Mouse (Mus musculus): ENCODE data around the gene Slfn3. TPM values are rescaled to one million over a fixed set of nuclear protein-coding genes. Genes with fewer than 3 reads are reported as not detected.

Gene Slfn3
- total RNA-seq, 2 experiments from 2014 or later: 1.2 to 1.3 TPM

Other genes starting within 250 kb of the Slfn3 start
- 10 to 100 TPM; 18.9 to 27.1 TPM for gene Slfn5, start 240.0 kb upstream of the Slfn3 start, total RNA-seq (2021)
- under 1 TPM; 0.20 to 0.59 TPM for gene Slfn9, start 199.5 kb upstream of the Slfn3 start, total RNA-seq (2021)
- gene Slfn8, start 170.5 kb upstream of the Slfn3 start, total RNA-seq (2021): under 1 TPM in 1 of 2 experiments, not detected in 1; 0.19 TPM
- 1 to 10 TPM in 1 of 2 experiments, under 1 TPM in 1; 0.69 to 1.9 TPM for gene Slfn2, start 126.2 kb upstream of the Slfn3 start, total RNA-seq (2021)
- not detected for gene Slfn1, start 74.5 kb upstream of the Slfn3 start, total RNA-seq (2021)
- gene Slfn4, start 16.1 kb upstream of the Slfn3 start, total RNA-seq (2021): under 1 TPM in 1 of 2 experiments, not detected in 1; 0.08 TPM
- not detected for gene Slfn14, start 95.4 kb downstream of the Slfn3 start, total RNA-seq (2021)
- 10 to 100 TPM; 30.1 to 32.3 TPM for gene Ap2b1, start 107.7 kb downstream of the Slfn3 start, total RNA-seq (2021)
- gene Pex12, start 111.3 kb downstream of the Slfn3 start, total RNA-seq (2021): 10 to 100 TPM in 1 of 2 experiments, 1 to 10 TPM in 1; 9.0 to 11.9 TPM
- gene Rasl10b, start 217.8 kb downstream of the Slfn3 start, total RNA-seq (2021): under 1 TPM; 0.32 to 0.59 TPM
- gene Gas2l2, start 238.1 kb downstream of the Slfn3 start, total RNA-seq (2021): not detected
- not detected for gene 1700020L24Rik, start 246.3 kb downstream of the Slfn3 start, total RNA-seq (2021)

Measured in gastrocnemius, postnatal 25 days (tissue).